ENCODE assay signal across 12 mouse cellular contexts in genomic region chr3:30349279-30349678, GRCm38 (mm10).
DNase-seq lines count a peak whose midpoint lies in the region; ATAC-seq and TF ChIP-seq lines count a peak whose summit lies in the region.
"Had no signal": no experiment of that assay in that cellular context is flagged by ENCODE, and none has a peak within 500 bp of the region (broad histone marks: within the 10 kb centered on the region; RNA-seq: fewer than 3 reads in every experiment).

No protein-coding gene starts in this region.

- no peaks in the 10 kb centered on the region for H3K9me3 ChIP-seq in forebrain, embryonic 11.5 days (ENCODE audit: control insufficient read depth, low read length)
- no peaks in the 10 kb centered on the region for H3K9me3 ChIP-seq in forebrain, embryonic 10.5 days
- no peaks in the 10 kb centered on the region for H3K9me3 ChIP-seq in lung, postnatal 0 days (ENCODE audit: low read length)
- no peaks in the 10 kb centered on the region for H3K9me3 ChIP-seq in forebrain, postnatal 0 days (ENCODE audit: low read length)
- H3K9me3 ChIP-seq: embryonic facial prominence, embryonic 13.5 days; limb, embryonic 15.5 days had no signal

- 21% methylated on average over 7 of the region's 7 CpGs for WGBS in forebrain, embryonic 11.5 days
- WGBS in forebrain, embryonic 10.5 days, result 27% methylated on average over 7 of the region's 7 CpGs
- 61% methylated on average over 7 of the region's 7 CpGs for WGBS in lung, postnatal 0 days
- 11% methylated on average over 7 of the region's 7 CpGs for WGBS in forebrain, postnatal 0 days

- no peak overlapping the region for H3K27ac ChIP-seq in forebrain, embryonic 11.5 days (ENCODE audit: low read depth, low read length)
- H3K27ac ChIP-seq in forebrain, embryonic 10.5 days, result no peak overlapping the region
- no peak overlapping the region for H3K27ac ChIP-seq in lung, postnatal 0 days (ENCODE audit: low read length)
- no peak overlapping the region for H3K27ac ChIP-seq in forebrain, postnatal 0 days (ENCODE audit: low read depth, low read length)
- H3K27ac ChIP-seq: embryonic facial prominence, embryonic 13.5 days; limb, embryonic 15.5 days had no signal

- ATAC-seq in forebrain, embryonic 11.5 days (replicated peaks; ENCODE audit: low FRiP score), result peak; percentile 44; the same call in 1 of the 2 replicates
- no peak for ATAC-seq in lung, postnatal 0 days
- ATAC-seq in forebrain, postnatal 0 days, result no peak; the same call in 1 of the 2 replicates

- no peak overlapping the region for H3K4me2 ChIP-seq in forebrain, embryonic 11.5 days (ENCODE audit: low read depth, low read length, severe bottlenecking)
- H3K4me2 ChIP-seq in lung, postnatal 0 days (replicated peaks; ENCODE audit: low read depth, low read length), result no peak overlapping the region
- H3K4me2 ChIP-seq in forebrain, postnatal 0 days (ENCODE audit: low read depth), result no peak overlapping the region
- H3K4me2 ChIP-seq: embryonic facial prominence, embryonic 13.5 days; limb, embryonic 15.5 days had no signal

- TF ChIP-seq CTCF in lung, postnatal 0 days (IDR thresholded peaks at IDR 0.05), result peak; percentile 34
- TF ChIP-seq CTCF in forebrain, postnatal 0 days (IDR thresholded peaks at IDR 0.05; ENCODE audit: low read depth), result peak; percentile 33

- no peak overlapping the region for H3K4me3 ChIP-seq in forebrain, embryonic 11.5 days (ENCODE audit: low read depth, low read length)
- H3K4me3 ChIP-seq in forebrain, embryonic 10.5 days, result no peak overlapping the region
- no peak overlapping the region for H3K4me3 ChIP-seq in lung, postnatal 0 days (ENCODE audit: low read depth, low read length)
- no peak overlapping the region for H3K4me3 ChIP-seq in forebrain, postnatal 0 days (ENCODE audit: low read depth, low read length)
- H3K4me3 ChIP-seq: embryonic facial prominence, embryonic 13.5 days; limb, embryonic 15.5 days had no signal

- TF ChIP-seq EP300 in lung, postnatal 0 days (IDR thresholded peaks at IDR 0.05), result no peak

- H3K9ac ChIP-seq in forebrain, embryonic 11.5 days (ENCODE audit: low read length), result no peak overlapping the region
- H3K9ac ChIP-seq in lung, postnatal 0 days (replicated peaks; ENCODE audit: low read depth), result no peak overlapping the region
- no peak overlapping the region for H3K9ac ChIP-seq in forebrain, postnatal 0 days
- H3K9ac ChIP-seq: embryonic facial prominence, embryonic 13.5 days; limb, embryonic 15.5 days had no signal

- H3K4me1 ChIP-seq in forebrain, embryonic 11.5 days (replicated peaks; ENCODE audit: control insufficient read depth, insufficient read depth, low read length), result 0 out of 2 replicates have a peak, but pooled peaks cover 2% of the 10 kb centered on the region
- H3K4me1 ChIP-seq in forebrain, embryonic 10.5 days, result peaks cover 26% of the 10 kb centered on the region
- no peaks in the 10 kb centered on the region for H3K4me1 ChIP-seq in lung, postnatal 0 days (ENCODE audit: insufficient read depth, low read depth, low read length)
- no peaks in the 10 kb centered on the region for H3K4me1 ChIP-seq in forebrain, postnatal 0 days (ENCODE audit: insufficient read depth)
- H3K4me1 ChIP-seq: embryonic facial prominence, embryonic 13.5 days had no signal

- H3K27me3 ChIP-seq in forebrain, embryonic 11.5 days (ENCODE audit: control insufficient read depth, insufficient read depth, low read length), result peaks cover 7% of the 10 kb centered on the region; the same call in 1 of the 2 replicates
- peaks cover 33% of the 10 kb centered on the region for H3K27me3 ChIP-seq in forebrain, embryonic 10.5 days (ENCODE audit: poor library complexity, severe bottlenecking)
- no peaks in the 10 kb centered on the region for H3K27me3 ChIP-seq in lung, postnatal 0 days (replicated peaks; ENCODE audit: insufficient read depth, low read length)
- H3K27me3 ChIP-seq in forebrain, postnatal 0 days (ENCODE audit: insufficient read depth, low read length), result no peaks in the 10 kb centered on the region
- H3K27me3 ChIP-seq: embryonic facial prominence, embryonic 13.5 days; limb, embryonic 15.5 days had no signal

- DNase-seq in forebrain, embryonic 11.5 days (ENCODE audit: low spot score), result peak; percentile 63
- no peak for DNase-seq in forebrain, embryonic 10.5 days (ENCODE audit: extremely low spot score, low spot score)
- DNase-seq in lung, postnatal 0 days (ENCODE audit: low spot score), result no peak
- DNase-seq in lung, postnatal 10 days, result no peak
- peak; percentile 18 for DNase-seq in forebrain, postnatal 0 days
- peak; percentile 88 for DNase-seq in retina, postnatal 1 day
- DNase-seq in urinary bladder, adult 18-20 months (ENCODE audit: low spot score in 2 of 2), result no peak
- no peak for DNase-seq in right cerebral cortex, postnatal 4 days
- DNase-seq: adrenal gland, postnatal 25 days; cerebellum, adult 11-12 months had no signal

- H3K36me3 ChIP-seq in forebrain, embryonic 11.5 days (ENCODE audit: control insufficient read depth, insufficient read depth, low read length), result no peaks in the 10 kb centered on the region
- no peaks in the 10 kb centered on the region for H3K36me3 ChIP-seq in forebrain, embryonic 10.5 days (replicated peaks)
- H3K36me3 ChIP-seq in lung, postnatal 0 days (ENCODE audit: insufficient read depth, low read length), result no peaks in the 10 kb centered on the region
- no peaks in the 10 kb centered on the region for H3K36me3 ChIP-seq in forebrain, postnatal 0 days (ENCODE audit: insufficient read depth)
- H3K36me3 ChIP-seq: embryonic facial prominence, embryonic 13.5 days; limb, embryonic 15.5 days had no signal

Comparison
In these comparisons a context has a peak if more than half of its experiments do, and no peak if none do; other contexts are left out.
1. DNase-seq: peak in forebrain, embryonic 11.5 days (single experiment), forebrain, postnatal 0 days (single experiment) and retina, postnatal 1 day (single experiment); none in forebrain, embryonic 10.5 days (single experiment), lung, postnatal 0 days (single experiment), lung, postnatal 10 days (single experiment), urinary bladder, adult 18-20 months (0 of 2) and right cerebral cortex, postnatal 4 days (single experiment).